ENCODE assay signal across 8 mouse cellular contexts in the genomic region with DNA sequence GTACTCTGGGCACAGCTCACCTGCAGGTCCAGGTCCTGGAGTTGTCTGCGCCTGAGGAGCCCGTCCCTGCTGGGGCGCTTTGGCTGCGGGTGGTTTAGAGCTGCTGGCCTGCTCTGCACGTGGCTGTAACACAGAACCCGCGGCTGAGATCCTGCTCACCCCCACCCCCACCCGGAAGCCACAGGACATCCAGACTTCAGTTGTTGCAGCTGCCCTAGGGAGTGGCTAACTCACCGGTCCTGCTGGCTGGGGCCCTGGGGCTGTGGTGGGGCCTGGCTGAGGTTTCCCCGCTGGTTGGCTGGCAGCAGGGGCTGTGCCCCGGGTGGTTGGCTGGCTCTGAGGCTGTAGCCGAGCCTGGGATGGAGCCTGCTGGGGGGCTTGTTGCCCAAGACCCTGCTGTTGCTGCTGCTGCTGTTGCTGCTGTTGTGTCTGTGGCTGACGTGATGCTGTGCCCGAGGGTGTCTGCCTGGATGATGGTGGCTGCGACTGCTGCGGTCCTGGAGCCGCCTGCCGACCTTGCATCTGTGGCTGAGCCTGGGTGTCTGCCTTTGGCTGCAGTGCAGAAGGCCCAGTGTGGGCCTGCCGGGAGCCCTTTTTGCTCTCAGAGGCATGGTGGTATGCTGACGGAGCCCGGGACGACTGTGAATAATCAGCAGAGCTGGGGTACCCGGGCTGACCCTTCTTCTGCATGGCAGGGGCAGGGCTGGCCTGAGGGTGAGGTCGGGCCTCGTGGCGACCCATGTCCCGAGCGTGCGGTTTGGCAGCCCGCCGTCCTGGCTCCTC. TPM values are rescaled to one million over a fixed set of nuclear protein-coding genes. Genes with fewer than 3 reads are reported as not detected.
DNase-seq lines count a peak whose midpoint lies in the region; ATAC-seq and TF ChIP-seq lines count a peak whose summit lies in the region.

No protein-coding gene starts in this region.

- peaks cover 37% of the 10 kb centered on the region for H3K4me1 ChIP-seq in thymus, adult 2 months (replicated peaks; ENCODE audit: control insufficient read depth, insufficient read depth, low read length)

- peak overlapping the region; percentile 19 for H3K4me3 ChIP-seq in thymus, adult 2 months (ENCODE audit: control insufficient read depth, insufficient read depth, low read length)

- H3K27me3 ChIP-seq in thymus, adult 2 months (ENCODE audit: control insufficient read depth, insufficient read depth, low read length) = no peaks in the 10 kb centered on the region

- no peaks in the 10 kb centered on the region for H3K36me3 ChIP-seq in thymus, adult 2 months (ENCODE audit: control insufficient read depth, insufficient read depth, low read length)

- 35% methylated on average over 31 of the region's 31 CpGs for WGBS in thymus, adult 2 months

- DNase-seq in cerebellum, adult 11 months = peak; percentile 57
- peak; percentile 31 for DNase-seq in thymus, adult 2 months
- no peak for DNase-seq in thymus, adult 18-20 months
- peak; percentile 72 for DNase-seq in induced T-regulatory cell, adult 2 months (ENCODE audit: low read depth)
- DNase-seq in gastrocnemius, postnatal 25 days = no peak
- DNase-seq in ovary, postnatal 14 days (ENCODE audit: low spot score) = no peak

- no peak for ATAC-seq in cerebellum, adult (ENCODE audit: insufficient number of reproducible peaks, low FRiP score, low TSS enrichment)
- ATAC-seq in monocyte, adult 5-6 weeks (replicated peaks; ENCODE audit: insufficient number of reproducible peaks, low FRiP score, low TSS enrichment, poor library complexity, severe bottlenecking) = 0 out of 2 replicates have a peak, but pooled peaks have one; percentile 14

- TF ChIP-seq POLR2A in thymus, adult 2 months (IDR thresholded peaks at IDR 0.05; ENCODE audit: control insufficient read depth, extremely low read depth, insufficient read depth, low read length, poor library complexity) = no peak

- no peak overlapping the region for H3K27ac ChIP-seq in thymus, adult 2 months (ENCODE audit: control insufficient read depth, insufficient read depth, low read length)

- TF ChIP-seq CTCF in thymus, adult 2 months (IDR thresholded peaks at IDR 0.05; ENCODE audit: borderline replicate concordance, control insufficient read depth, extremely low read depth, insufficient read depth, low read length, poor library complexity) = no peak

RNA-seq across cellular contexts. Expression of a gene that starts 10.6 kb away (rescaled TPM):
- polyA plus RNA-seq in thymus, adult 2 months (2012; rRNA removed) = 131 and 163 TPM in 2 replicates
- 63.3 to 124 TPM (median 97.2 TPM) in 3 replicates for total RNA-seq in monocyte, adult 5-6 weeks (2017)
- 10 to 100 TPM; 32.9 to 34.4 TPM for total RNA-seq in gastrocnemius, postnatal 25 days (2021)

RNA-seq across cellular contexts. Expression of a gene that starts 21.8 kb away (rescaled TPM):
- polyA plus RNA-seq in thymus, adult 2 months (2012; rRNA removed) = 221 and 246 TPM in 2 replicates
- 21.5 to 53.5 TPM (median 30.5 TPM) in 3 replicates for total RNA-seq in monocyte, adult 5-6 weeks (2017)
- 100 to 1,000 TPM; 163 to 169 TPM for total RNA-seq in gastrocnemius, postnatal 25 days (2021)

RNA-seq across cellular contexts. Expression of a gene that starts 24.7 kb away (rescaled TPM):
- polyA plus RNA-seq in thymus, adult 2 months (2012; rRNA removed) = 3.3 and 3.5 TPM in 2 replicates
- not detected in 3 replicates for total RNA-seq in monocyte, adult 5-6 weeks (2017)
- not detected for total RNA-seq in gastrocnemius, postnatal 25 days (2021)

RNA-seq across cellular contexts. Expression of a gene that starts 52.0 kb away (rescaled TPM):
- polyA plus RNA-seq in thymus, adult 2 months (2012; rRNA removed) = 4.5 and 4.8 TPM in 2 replicates
- 2.5 to 3.5 TPM in 2 of 3 replicates, not detected in the other for total RNA-seq in monocyte, adult 5-6 weeks (2017)
- 1 to 10 TPM; 1.9 to 2.4 TPM for total RNA-seq in gastrocnemius, postnatal 25 days (2021)

RNA-seq across cellular contexts. Expression of a gene that starts 55.9 kb away (rescaled TPM):
- 18.0 and 20.9 TPM in 2 replicates for polyA plus RNA-seq in thymus, adult 2 months (2012; rRNA removed)
- 4.5 to 19.8 TPM (median 15.8 TPM) in 3 replicates for total RNA-seq in monocyte, adult 5-6 weeks (2017)
- 1 to 10 TPM; 6.0 to 6.2 TPM for total RNA-seq in gastrocnemius, postnatal 25 days (2021)

Comparison
In these comparisons a context has a peak if more than half of its experiments do, and no peak if none do; other contexts are left out.
1. DNase-seq: peak in cerebellum, adult 11 months (single experiment), thymus, adult 2 months (single experiment) and induced T-regulatory cell, adult 2 months (single experiment); none in thymus, adult 18-20 months (0 of 2), gastrocnemius, postnatal 25 days (single experiment) and ovary, postnatal 14 days (single experiment).